ENCODE assay signal across 26 mouse cellular contexts in the genomic region with DNA sequence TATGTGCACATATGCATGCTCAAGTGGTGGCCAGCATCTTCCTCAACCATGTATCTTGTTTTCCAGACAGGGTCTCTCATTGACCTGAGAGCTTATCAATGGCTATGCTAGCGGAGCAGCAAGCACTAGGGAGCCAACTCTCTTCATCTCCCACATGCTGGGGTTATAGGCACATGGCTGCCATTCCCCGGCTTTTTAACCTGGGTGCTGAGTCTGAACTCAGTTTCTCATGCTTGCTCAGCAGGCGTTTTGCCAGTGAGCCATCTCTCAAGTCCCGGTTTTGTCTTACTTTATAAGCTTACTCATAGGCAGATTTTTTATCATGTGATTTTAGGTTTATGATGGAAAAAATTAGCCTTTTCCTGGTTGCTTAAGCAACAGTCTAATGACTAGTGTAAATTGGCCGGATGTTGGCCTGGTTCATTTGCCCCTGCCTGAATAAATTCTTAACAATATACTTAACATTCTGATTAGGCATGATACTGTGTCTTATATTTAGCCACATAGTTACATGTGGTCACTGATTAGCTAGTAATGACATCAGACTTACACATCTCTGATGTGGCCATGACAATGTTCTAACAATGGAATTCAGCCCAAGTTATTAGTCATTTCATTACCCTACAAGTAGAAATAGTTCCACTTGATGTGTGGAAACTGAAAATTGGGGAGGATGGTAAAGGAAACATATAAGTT. TPM values are rescaled to one million over a fixed set of nuclear protein-coding genes. Genes with fewer than 3 reads are reported as not detected.
DNase-seq lines count a peak whose midpoint lies in the region; ATAC-seq and TF ChIP-seq lines count a peak whose summit lies in the region.
"Had no signal": no experiment of that assay in that cellular context is flagged by ENCODE, and none has a peak within 500 bp of the region (broad histone marks: within the 10 kb centered on the region; RNA-seq: fewer than 3 reads in every experiment).

No protein-coding gene starts in this region.

- no peaks in the 10 kb centered on the region for H3K36me3 ChIP-seq in heart, embryonic 12.5 days
- no peaks in the 10 kb centered on the region for H3K36me3 ChIP-seq in intestine, postnatal 0 days (ENCODE audit: control insufficient read depth, insufficient read depth)
- no peaks in the 10 kb centered on the region for H3K36me3 ChIP-seq in intestine, embryonic 15.5 days
- H3K36me3 ChIP-seq: embryonic facial prominence, embryonic 10.5 days; forebrain, embryonic 10.5 days; G1E; limb, embryonic 10.5 days; liver, embryonic 15.5 days; lung, embryonic 15.5 days; midbrain, embryonic 15.5 days had no signal

- peak; percentile 71 for DNase-seq in heart, adult 11 months
- DNase-seq in NIH3T3 (ENCODE audit: low read depth) = peak; percentile 45
- no peak for DNase-seq in layer of hippocampus, adult 8-10 months (ENCODE audit: low spot score in 2 of 2)
- DNase-seq: cerebellum, adult 11-12 months; cerebellum, postnatal 10 days; forebrain, postnatal 0 days; gastrocnemius, adult 2 months; heart, postnatal 4 days; kidney, adult 11 months; liver; lung, postnatal 36 days; right cerebral cortex, adult 18-20 months; thymus, adult 2 months had no signal

- no peak overlapping the region for H3K27ac ChIP-seq in heart, embryonic 12.5 days (ENCODE audit: poor library complexity, severe bottlenecking)
- H3K27ac ChIP-seq in intestine, postnatal 0 days (ENCODE audit: low read depth, low read length) = no peak overlapping the region
- no peak overlapping the region for H3K27ac ChIP-seq in intestine, embryonic 15.5 days
- H3K27ac ChIP-seq: embryonic facial prominence, embryonic 10.5 days; forebrain, embryonic 10.5 days; gastrocnemius, adult 2 months; hindbrain, embryonic 14.5 days; limb, embryonic 10.5 days; liver, embryonic 15.5 days; lung, embryonic 15.5 days; midbrain, embryonic 15.5 days had no signal

- H3K27me3 ChIP-seq in heart, embryonic 12.5 days (replicated peaks) = no peaks in the 10 kb centered on the region
- H3K27me3 ChIP-seq in intestine, postnatal 0 days (replicated peaks; ENCODE audit: control insufficient read depth, insufficient read depth, low read length) = no peaks in the 10 kb centered on the region
- no peaks in the 10 kb centered on the region for H3K27me3 ChIP-seq in intestine, embryonic 15.5 days (replicated peaks)
- H3K27me3 ChIP-seq: liver, embryonic 15.5 days; lung, embryonic 15.5 days; megakaryocyte, embryonic 14.5 days; midbrain, embryonic 15.5 days had no signal

- WGBS in heart, embryonic 12.5 days = 67% methylated on average over 5 of the region's 5 CpGs
- WGBS in intestine, postnatal 0 days = 80% methylated on average over 5 of the region's 5 CpGs
- WGBS in intestine, embryonic 15.5 days = 82% methylated on average over 5 of the region's 5 CpGs

- ATAC-seq in heart, embryonic 12.5 days (ENCODE audit: insufficient number of reproducible peaks, low FRiP score) = no peak
- peak; percentile 84 for ATAC-seq in inflammation-experienced regulatory T-cells, adult 6 months
- ATAC-seq in intestine, postnatal 0 days = no peak
- no peak for ATAC-seq in intestine, embryonic 15.5 days
- ATAC-seq: forebrain, postnatal 0 days; midbrain, embryonic 15.5 days had no signal

- H3K4me3 ChIP-seq in heart, embryonic 12.5 days = no peak overlapping the region
- no peak overlapping the region for H3K4me3 ChIP-seq in intestine, postnatal 0 days (ENCODE audit: low read depth, low read length)
- no peak overlapping the region for H3K4me3 ChIP-seq in intestine, embryonic 15.5 days (replicated peaks)
- H3K4me3 ChIP-seq: embryonic facial prominence, embryonic 10.5 days; forebrain, embryonic 10.5 days; gastrocnemius, adult 2 months; limb, embryonic 10.5 days; liver, embryonic 15.5 days; lung, embryonic 15.5 days; megakaryocyte, embryonic 14.5 days; midbrain, embryonic 15.5 days had no signal

- no peaks in the 10 kb centered on the region for H3K4me1 ChIP-seq in heart, embryonic 12.5 days (replicated peaks)
- H3K4me1 ChIP-seq in intestine, postnatal 0 days (replicated peaks; ENCODE audit: control insufficient read depth, insufficient read depth, low read length) = no peaks in the 10 kb centered on the region
- no peaks in the 10 kb centered on the region for H3K4me1 ChIP-seq in intestine, embryonic 15.5 days (replicated peaks)
- H3K4me1 ChIP-seq: embryonic facial prominence, embryonic 10.5 days; forebrain, embryonic 10.5 days; limb, embryonic 10.5 days; lung, embryonic 15.5 days; midbrain, embryonic 15.5 days had no signal

- no peak for TF ChIP-seq CTCF in intestine, postnatal 0 days (IDR thresholded peaks at IDR 0.05; ENCODE audit: low read depth)

- no peak overlapping the region for H3K9ac ChIP-seq in heart, embryonic 12.5 days
- H3K9ac ChIP-seq in intestine, postnatal 0 days (ENCODE audit: low read depth, low read length) = no peak overlapping the region
- no peak overlapping the region for H3K9ac ChIP-seq in intestine, embryonic 15.5 days
- H3K9ac ChIP-seq: forebrain, postnatal 0 days; hindbrain, embryonic 14.5 days; liver, embryonic 15.5 days; lung, embryonic 15.5 days; midbrain, embryonic 15.5 days had no signal

- no peaks in the 10 kb centered on the region for H3K9me3 ChIP-seq in heart, embryonic 12.5 days (replicated peaks)
- H3K9me3 ChIP-seq in intestine, postnatal 0 days (ENCODE audit: control insufficient read depth) = no peaks in the 10 kb centered on the region
- no peaks in the 10 kb centered on the region for H3K9me3 ChIP-seq in intestine, embryonic 15.5 days
- H3K9me3 ChIP-seq: embryonic facial prominence, embryonic 10.5 days; forebrain, embryonic 10.5 days; G1E; limb, embryonic 10.5 days; liver, embryonic 15.5 days; lung, embryonic 15.5 days; megakaryocyte, embryonic 14.5 days; midbrain, embryonic 15.5 days had no signal

- no peak overlapping the region for H3K4me2 ChIP-seq in heart, embryonic 12.5 days
- no peak overlapping the region for H3K4me2 ChIP-seq in intestine, postnatal 0 days (replicated peaks; ENCODE audit: low read depth)
- H3K4me2 ChIP-seq in intestine, embryonic 15.5 days (replicated peaks) = no peak overlapping the region
- H3K4me2 ChIP-seq: hindbrain, embryonic 14.5 days; liver, embryonic 15.5 days; lung, embryonic 15.5 days; midbrain, embryonic 15.5 days had no signal

RNA-seq across cellular contexts. Expression of gene Rsbn1, which starts 6.4 kb away (rescaled TPM):
- polyA plus RNA-seq in heart, embryonic 12.5 days (2016; fragmentation: Nextera tagmentation; extraction: Ambion mirVana) = 8.0 and 8.4 TPM in 2 replicates
- 10 to 100 TPM; 10.5 to 11.8 (median 11.2) TPM for polyA plus RNA-seq in inflammation-experienced regulatory T-cells, adult 6 months (2017; shearing (Covaris generic))
- 10 to 100 TPM; 20.5 to 24.8 (median 21.9) TPM for total RNA-seq in layer of hippocampus, adult 8-10 months (2022)
- polyA plus RNA-seq in intestine, postnatal 0 days (2015; fragmentation: Nextera tagmentation; extraction: Ambion mirVana) = 5.3 and 5.5 TPM in 2 replicates
- polyA plus RNA-seq in intestine, embryonic 15.5 days (2015; fragmentation: Nextera tagmentation; extraction: Ambion mirVana) = 8.3 and 9.7 TPM in 2 replicates

RNA-seq across cellular contexts. Expression of gene Ptpn22, which starts 47.9 kb away (rescaled TPM):
- polyA plus RNA-seq in heart, embryonic 12.5 days (2016; fragmentation: Nextera tagmentation; extraction: Ambion mirVana) = 0.54 and 0.82 TPM in 2 replicates
- polyA plus RNA-seq in inflammation-experienced regulatory T-cells, adult 6 months (2017; shearing (Covaris generic)) = 100 to 1,000 TPM; 410 to 567 (median 415) TPM
- total RNA-seq in layer of hippocampus, adult 8-10 months (2022) = 1 to 10 TPM in 2 of 4 experiments, under 1 TPM in 2; 0.45 to 2.7 (median 1.2) TPM
- polyA plus RNA-seq in intestine, postnatal 0 days (2015; fragmentation: Nextera tagmentation; extraction: Ambion mirVana) = 1.5 TPM in 2 replicates
- polyA plus RNA-seq in intestine, embryonic 15.5 days (2015; fragmentation: Nextera tagmentation; extraction: Ambion mirVana) = 1.4 and 1.9 TPM in 2 replicates
- polyA plus RNA-seq: G1E had no signal

Comparison
In these comparisons a context has a peak if more than half of its experiments do, and no peak if none do; other contexts are left out.
1. DNase-seq: peak in heart, adult 11 months (single experiment) and NIH3T3 (single experiment); none in layer of hippocampus, adult 8-10 months (0 of 2).
2. RNA of gene Ptpn22, which starts 47.9 kb away (polyA plus RNA-seq): 410 to 567 TPM in inflammation-experienced regulatory T-cells, adult 6 months; 1.4 to 1.9 TPM in intestine, embryonic 15.5 days, 1.5 TPM in intestine, postnatal 0 days and 0.54 to 0.82 TPM in heart, embryonic 12.5 days; every median in the first group is over 100 times any median in the second.